Mouse (Mus musculus) ovary, postnatal 36 days (tissue): ENCODE measurements around the gene Brinp3.

Source experiments
- DNase-seq: peaks from one replicate; pipeline ENCODE4 v3.0.0; 2022; ENCODE audit warnings: low spot score, mixed read lengths

Brinp3 gene

DNA sequence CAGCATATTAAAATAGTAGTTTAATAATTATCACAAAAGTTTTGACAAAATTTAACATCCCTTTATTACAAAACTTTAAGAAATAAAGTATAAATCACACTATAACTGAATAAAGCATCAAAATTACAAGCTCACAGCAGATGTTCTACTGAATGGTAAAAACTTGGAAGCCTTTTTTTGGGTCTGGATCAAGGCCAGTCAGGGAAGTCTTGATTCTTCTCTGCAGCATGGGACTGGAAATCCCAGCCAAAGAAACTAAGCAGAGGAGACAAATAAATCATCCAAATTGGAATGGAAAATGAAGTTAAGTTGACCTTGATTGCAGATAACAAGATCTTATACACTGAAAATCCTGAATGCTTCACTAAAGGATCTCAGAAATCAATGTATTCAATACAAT is 298.3 kb downstream of the Brinp3 start:
- no peak for DNase-seq

DNA sequence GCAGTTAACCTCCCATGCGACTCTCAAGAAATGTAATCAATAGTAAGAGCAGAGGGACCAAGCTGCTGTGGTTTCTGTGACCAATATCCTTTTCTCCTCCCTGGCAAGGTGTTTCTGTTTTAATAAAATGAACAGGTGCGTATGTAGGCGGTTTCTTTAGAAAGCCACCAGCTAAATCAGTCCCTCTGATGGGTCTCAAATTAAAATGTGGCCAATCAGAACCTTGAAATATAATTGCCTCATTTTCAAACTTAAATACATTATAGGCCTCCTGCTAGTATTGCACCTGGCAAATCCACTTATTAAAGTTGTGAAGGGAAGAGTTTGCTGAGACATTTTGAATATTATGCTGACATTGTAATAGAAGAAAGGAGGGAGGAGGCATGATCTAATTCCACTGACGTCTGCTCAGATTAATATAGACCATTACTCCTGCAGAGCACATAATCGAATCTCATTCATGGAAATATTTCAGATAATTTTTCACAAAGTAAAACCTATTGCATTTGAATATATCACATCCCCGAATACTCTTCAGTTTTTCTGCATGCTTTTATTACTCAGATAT is 305.5 kb downstream of the Brinp3 start:
- no peak for DNase-seq

DNA sequence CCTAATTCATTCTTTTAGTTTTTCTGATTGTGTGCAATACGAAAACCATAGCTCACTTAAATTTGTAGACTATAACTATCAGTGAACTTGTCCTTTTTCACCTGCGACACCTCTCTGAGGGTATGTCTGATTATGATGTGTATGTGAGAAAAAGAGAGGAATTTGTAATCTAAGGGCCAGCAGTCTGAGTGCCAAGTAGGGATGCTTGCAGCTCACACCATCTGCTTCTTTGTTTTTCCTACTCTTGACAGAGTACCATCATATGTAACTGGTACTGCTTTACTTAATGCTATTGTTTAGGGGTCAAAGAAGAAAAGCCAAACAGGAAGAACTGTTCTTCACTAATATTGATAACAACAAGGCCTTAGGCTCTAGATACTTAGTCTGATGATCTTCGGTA is 307.3 kb downstream of the Brinp3 start:
- DNase-seq: no peak

DNA sequence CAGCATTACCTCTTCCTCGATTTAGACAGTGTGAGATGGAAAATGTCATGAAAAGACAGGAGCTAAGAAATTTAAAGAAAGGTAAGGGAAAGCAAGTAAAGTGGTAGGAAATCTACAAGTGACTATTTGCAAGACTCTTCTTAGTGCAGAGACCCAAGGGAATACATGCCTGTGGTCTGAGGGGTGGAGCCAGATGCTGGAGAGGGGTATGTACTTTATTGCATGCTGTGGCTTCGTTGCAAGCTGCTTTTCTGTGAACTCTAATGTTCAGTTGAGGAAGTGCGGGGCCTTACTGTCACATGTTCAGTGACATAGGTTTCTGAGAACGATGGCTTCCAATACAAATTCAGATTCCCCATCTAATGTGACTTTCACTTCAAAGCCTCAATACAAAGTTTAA is 313.2 kb downstream of the Brinp3 start:
- DNase-seq: no peak

DNA sequence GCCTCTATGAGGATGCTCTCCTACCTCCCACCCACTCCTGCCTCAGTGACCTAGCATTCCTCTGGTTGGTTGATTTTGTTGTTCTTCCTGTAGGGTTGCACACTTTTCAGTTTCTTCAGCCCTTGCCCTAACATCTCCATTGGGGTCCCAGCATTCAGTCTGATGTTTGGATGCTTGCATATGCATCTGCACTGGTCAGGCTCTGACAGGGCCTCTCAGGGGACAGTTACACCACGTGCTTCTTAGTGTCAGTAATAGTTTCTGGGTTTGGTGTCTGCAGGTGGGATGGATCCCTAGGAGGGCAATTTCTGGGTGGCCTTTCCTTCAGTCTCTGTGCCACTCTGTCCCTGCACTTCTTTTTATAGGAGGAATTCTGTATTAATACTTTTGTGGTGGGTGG is 339.3 kb downstream of the Brinp3 start:
- no peak for DNase-seq

DNA sequence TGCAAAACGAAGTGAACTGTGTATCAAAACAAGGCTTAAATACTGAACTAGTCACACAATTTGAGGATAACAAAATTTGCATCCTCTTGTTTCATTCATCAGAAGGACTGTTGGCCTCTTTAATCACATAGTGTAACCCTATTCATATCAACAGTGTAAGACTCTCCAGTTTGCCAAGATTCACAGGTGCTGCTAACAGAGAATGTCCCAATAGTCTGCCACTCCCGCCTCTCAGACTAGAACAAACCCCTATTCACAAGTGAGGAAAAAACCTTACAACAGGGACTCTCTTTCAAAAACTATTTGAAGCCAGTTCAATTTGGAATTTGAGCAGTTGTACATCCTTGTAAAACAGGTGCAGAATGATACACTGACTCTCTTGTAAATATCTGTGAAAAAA is 349.5 kb downstream of the Brinp3 start:
- DNase-seq: no peak

DNA sequence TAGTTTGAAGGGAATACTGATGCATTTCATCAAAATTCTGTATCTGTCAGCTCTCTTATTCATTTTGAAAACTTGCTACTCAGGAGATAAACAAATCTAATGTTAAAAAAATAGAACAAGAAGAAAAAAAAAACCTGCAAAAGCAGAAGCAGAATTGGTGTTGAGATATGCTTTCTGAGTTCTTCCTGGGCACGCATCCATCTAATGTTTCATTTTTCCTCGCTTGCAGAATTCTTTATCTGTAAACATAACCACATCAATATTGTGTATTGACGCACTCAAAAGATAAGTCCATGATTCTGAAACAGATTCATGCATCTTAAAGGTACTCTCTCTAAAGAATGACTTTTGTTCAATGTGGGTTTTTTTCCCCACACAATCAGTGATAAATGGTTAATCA is 354.3 kb downstream of the Brinp3 start:
- DNase-seq: no peak

DNA sequence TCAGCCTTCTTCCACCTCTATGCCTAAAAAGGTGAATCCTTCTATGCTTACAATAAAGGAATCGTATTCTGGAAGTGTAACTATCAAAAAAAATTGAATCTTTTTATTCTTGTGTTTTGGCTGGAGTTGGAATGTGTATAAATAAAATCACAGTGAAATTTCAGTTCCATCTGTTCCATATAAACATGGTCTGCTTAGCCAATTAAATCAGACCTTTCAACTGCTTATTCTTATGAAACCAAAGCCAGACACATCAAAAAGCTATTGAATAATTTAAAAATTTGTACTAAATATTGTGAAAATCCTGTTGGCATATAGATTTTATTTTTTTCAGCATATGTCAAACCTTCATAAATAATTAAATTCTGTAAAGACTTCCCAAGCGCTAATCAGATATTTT is 355.6 kb downstream of the Brinp3 start:
- no peak for DNase-seq

DNA sequence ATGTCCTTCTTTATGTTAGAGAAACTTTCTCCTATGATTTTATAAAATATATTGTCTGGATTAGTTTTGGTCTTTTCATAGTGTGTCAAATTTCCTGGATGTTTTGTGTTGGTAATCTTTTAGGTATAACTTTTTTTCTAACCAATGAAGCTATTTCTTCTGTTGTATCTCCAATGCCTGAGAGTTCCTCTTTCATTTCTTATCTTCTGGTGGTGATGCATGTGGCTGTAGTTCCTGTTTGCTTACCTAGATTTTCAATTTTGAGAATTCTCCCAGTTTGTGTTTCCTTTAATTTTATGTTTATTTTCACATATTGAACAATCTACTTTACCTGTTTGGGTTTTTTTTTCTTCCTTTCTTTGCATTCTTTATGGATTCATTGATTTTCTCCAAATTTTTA is 404.1 kb downstream of the Brinp3 start:
- DNase-seq: no peak

DNA sequence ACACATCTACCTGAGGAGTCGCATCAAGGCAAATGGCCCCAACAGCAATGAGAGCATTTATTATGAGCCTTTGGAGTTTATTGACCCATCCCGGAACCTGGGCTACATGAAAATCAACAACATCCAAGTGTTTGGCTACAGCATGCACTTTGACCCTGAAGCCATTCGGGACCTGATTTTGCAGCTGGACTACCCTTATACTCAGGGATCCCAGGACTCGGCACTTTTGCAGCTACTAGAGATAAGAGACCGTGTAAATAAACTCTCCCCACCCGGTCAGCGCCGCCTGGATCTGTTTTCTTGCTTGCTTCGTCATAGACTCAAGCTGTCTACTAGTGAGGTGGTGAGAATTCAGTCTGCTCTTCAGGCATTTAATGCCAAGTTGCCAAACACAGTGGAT is 407.1 kb downstream of the Brinp3 start:
- no peak for DNase-seq

DNA sequence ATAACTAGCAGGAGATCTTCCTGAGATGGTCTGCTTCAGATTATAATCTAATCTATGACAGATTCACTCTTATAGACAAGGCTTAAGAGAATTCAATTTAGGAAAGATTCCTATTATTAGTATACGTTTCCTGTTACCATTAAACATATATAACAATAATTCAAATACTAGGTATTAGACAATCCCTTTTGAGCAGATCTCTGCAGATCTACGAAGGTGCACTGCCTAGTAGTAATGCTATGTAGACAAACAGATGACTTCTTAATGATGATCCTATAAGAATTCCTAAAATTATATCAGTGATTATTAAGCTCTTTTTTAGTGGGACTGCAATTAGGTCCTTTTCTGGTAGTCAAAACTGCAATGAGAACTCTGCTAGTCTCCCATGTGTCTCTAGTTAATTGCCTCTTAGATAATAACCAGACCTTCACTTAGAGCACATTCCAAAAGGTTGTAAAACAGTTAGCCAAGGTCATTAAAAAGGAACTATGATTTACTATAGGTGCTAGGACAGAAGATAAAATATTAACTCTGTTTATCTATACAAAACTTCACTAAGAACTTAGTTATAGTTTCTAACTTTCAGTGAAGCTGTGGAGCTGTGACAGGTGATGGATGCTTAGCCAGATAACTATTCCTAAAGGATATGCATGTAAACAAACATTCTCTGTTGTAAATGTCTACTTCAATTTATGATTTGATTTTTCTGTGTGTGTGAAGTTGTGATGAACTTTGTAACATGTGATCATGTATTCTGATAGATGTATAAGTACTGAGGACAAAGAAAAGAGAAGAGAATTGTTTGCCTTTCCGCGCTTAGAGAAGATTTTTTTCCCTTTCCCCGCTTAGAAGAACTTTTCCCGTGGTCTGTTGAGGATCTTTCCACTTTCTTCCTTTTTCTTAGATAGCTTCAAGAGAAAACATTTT is 445.2 kb downstream of the Brinp3 start:
- no peak for DNase-seq
